Mouse (Mus musculus): ENCODE results near the gene Cenpv.

Cenpv gene

GRCm38 (mm10) chr11:62539089-62539890, at the start of gene Cenpv:
TSS of gene Cenpv (minus strand) at chr11:62539261.
- DNase-seq (ENCODE audit: low read depth, low spot score): peak; percentile 32

DNA sequence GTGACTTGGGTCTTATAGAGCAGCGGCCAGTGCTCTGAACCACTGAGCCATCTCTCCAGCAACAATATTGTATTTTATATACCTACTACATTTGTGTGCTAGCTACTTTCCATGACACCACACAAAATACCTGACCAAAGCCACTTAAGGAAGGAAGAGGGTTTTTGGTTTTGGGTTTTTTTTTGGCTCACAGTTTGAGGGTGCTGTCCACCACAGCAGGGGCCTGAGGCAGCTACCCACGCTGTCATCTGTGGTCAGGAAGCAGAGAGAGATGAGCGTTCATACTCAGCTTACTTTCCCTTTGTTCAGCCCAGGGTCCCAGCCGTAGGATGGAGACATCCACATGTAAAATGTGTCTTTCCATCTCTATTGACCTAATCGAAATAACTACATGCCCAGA, 48.0 kb upstream of the Cenpv start:
- no peak for DNase-seq (ENCODE audit: low read depth, low spot score)

DNA sequence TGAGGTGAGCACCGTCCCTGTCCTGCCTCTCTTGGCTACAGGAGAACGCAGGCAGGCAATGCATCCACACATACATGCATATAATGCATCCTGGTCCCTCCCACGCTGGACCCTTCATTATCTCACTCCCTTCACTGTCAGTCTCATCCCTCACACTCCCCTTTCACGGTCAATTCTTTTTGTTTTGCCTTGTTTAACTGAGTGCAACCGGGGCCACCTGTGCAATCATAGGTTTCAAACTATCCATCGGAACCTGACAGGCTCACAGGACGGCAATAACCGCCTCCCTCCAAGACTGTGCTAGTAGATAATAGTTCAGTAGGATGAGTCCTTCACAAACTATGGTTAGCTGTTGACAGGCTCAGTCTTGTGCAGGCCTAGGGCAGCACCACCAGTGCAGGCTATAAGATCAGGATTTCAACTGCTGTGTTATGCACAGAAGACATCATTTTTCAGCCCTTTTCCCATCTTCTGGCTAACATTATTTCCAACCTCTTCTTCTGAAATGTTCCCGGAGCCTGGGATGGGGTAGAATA, 45.7 kb upstream of the Cenpv start:
- DNase-seq (ENCODE audit: low read depth, low spot score): no peak

DNA sequence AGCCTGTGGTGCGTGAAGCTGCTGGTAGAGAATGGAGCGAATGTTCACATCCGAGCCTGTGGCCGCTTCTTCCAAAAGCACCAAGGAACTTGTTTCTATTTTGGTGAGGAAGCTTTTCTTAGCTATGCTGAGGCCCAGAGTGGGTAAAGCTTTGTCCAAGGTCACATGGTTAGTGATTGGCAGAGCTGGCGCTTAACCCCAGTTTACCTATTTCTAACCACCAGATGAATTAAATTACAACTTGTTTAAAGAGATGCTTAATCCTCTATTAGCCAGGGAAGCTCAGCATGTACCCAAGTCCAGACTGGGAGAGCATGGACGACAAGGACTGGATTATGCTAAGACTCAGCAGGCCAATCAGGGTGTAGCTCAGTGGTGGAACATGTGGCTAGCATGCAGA, 44.0 kb upstream of the Cenpv start:
- DNase-seq (ENCODE audit: low read depth, low spot score): no peak

- no peak for DNase-seq (ENCODE audit: low read depth, low spot score)
These were observed 37.6 kb upstream of the Cenpv start for GRCm38 (mm10) chr11:62576530-62577152.

GRCm38 (mm10) chr11:62575659-62576438, 36.8 kb upstream of the Cenpv start:
- no peak for DNase-seq (ENCODE audit: low read depth, low spot score)

GRCm38 (mm10) chr11:62575297-62575658, 36.2 kb upstream of the Cenpv start:
- DNase-seq (ENCODE audit: low read depth, low spot score): peak; percentile 57

DNA sequence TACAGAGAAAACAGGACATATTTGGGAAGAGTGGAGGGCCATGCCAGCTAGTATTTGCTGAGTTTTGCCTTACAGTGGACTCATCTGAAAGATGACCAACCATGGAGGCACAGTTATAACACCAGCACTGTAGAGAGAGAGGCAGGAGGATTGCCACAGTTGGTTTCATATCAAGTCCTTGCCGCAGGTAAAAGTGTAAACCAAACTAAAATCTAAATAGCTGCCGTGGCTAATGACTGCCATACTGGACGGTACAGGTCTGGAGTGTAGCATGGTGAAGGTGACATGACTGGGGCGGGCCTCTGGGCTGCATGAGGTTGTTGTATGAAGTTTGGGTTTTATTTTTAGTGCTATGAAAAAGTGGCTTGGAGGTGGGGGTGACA, 35.6 kb upstream of the Cenpv start:
- DNase-seq (ENCODE audit: low read depth, low spot score): no peak

DNA sequence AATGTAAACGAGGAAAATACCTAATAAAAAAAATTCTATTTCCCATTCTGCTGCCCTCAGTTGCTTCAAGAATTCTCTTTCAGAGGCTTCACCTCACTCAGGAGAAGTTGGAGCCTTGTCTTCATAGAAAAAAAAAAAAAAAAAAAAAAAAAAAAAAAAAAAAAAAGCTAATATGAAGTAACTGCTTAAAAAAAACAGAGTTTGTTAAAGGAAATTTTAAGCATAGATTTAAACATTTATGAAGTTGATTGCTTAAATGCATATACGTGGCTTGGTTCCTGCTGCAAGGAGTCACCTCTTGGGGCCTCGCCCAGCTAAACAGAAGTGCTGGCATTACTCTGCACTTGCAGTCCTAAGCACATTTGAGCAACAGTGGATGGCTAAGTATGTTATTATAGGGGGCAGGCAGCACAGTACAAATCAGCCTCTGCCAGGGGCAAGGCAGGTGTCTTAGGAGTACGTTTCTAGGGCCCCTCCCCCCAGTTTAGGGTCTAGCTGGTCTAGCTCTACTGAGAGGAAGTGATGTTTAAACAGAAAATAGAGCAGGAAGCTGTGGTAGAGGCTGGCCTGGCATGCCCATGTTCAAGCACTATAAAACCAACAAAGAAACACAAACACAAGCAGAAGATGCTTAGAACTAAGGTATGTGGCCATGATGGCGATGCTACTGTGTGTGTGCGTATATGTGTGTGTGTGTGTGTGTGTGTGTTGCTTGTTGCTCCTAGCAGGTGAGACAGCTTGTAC, 35.1 kb upstream of the Cenpv start, which contains the start of gene Trpv2:
Trpv2 (plus strand) TSS at position 528 of the 744 bp plus-strand sequence.
- DNase-seq (ENCODE audit: low read depth, low spot score): no peak

DNA sequence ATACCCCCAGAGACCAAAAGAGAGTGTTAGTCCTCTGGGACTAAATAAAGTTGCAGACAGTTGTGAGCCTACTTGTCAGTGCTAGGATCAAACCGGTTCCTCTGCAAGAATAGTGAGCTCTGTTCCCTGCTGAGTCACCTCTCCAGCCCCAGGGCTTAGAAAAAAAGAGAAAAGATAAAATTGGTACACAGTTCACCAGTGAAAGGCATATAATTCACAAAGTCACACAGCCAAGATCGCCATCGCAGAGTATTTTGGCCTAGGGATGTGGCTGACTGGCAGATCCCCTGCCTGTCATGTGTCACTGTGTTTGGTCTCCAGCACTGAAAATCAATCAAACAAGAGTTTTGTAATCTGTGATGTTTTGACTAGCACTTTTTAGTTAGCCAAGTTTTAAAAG, 29.2 kb upstream of the Cenpv start:
- no peak for DNase-seq (ENCODE audit: low read depth, low spot score)

DNA sequence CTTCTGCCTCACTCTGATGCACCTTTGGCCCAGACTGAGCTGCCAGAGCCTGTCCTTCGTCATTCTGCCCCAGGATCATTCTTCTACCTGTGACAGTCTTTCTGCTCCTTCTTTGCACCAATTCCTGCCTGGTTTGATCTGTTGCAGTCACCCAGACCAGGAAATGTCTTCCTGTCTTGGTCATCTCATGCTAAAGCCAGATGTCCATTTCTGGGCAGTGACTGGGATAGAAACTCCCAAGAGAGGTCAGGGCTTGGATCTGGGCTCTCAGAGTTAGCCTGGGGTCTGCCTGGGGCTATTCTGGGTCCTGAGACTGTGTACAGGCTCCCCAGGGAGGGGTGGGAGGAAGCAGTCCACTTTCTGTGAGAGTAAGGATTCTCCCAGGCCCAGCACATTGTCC, 27.1 kb upstream of the Cenpv start:
- DNase-seq (ENCODE audit: low read depth, low spot score): no peak

DNA sequence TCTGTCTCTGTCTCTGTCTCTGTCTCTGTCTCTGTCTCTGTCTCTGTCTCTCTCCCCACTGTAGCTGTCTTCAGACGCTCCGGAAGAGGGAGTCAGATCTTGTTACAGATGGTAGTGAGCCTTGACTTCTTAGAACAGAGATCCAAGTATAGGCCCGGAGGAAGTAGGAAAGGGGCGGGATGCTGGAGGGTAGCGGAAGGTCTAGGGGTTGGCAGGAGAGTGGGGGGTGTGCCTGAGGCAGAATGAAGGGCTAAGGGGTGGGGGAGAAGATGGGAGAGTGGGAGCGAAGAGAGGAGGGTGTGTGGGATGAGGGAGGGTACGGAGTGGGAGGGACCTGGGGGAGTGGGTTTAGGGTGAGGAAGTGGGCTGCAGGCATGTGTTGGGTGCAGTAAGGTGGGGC, 26.7 kb upstream of the Cenpv start:
- no peak for DNase-seq (ENCODE audit: low read depth, low spot score)

DNA sequence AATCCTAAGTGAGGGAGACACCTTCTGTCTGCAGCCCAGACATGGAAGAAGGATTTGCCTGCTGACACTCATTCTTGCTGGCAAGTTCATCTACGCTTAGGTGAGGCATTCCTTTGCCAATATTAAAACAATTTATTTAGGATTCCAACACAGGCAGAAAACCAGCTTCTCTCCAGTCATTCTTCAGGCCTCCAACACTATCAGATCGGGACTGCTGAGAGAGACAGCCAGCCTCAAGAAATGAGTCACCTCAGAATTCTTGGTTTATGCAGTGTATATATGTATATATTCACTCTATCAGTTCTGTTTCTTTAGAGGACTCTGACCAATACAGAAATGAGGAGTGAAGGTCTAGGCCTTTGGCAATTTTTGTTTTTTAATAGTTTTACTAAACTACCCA, 24.5 kb upstream of the Cenpv start:
- DNase-seq (ENCODE audit: low read depth, low spot score): no peak

- DNase-seq (ENCODE audit: low read depth, low spot score): no peak
These were observed 21.5 kb upstream of the Cenpv start for GRCm38 (mm10) chr11:62560463-62561016.

- DNase-seq (ENCODE audit: low read depth, low spot score): no peak
These were observed 20.0 kb upstream of the Cenpv start for GRCm38 (mm10) chr11:62558961-62559646.

DNA sequence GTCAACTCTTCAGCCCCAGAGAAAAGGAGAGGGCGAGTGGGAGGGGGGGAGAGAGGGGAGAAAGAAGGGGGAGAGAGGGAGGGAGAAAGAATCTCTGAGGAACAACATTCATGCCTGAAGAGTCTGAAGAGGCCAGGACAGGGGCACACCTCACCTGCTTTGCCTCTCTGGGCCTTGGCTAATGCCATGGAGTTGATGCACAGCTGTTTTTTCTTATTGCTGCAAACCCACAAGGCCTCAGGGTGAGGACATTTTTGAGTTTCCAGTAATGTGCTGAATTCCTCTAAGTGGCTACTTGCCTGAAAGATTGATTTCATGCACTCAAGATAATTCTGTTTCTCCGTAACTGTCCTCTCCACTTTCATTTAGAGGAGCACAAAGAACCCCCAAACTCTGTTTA, 19.1 kb upstream of the Cenpv start:
- no peak for DNase-seq (ENCODE audit: low read depth, low spot score)

DNA sequence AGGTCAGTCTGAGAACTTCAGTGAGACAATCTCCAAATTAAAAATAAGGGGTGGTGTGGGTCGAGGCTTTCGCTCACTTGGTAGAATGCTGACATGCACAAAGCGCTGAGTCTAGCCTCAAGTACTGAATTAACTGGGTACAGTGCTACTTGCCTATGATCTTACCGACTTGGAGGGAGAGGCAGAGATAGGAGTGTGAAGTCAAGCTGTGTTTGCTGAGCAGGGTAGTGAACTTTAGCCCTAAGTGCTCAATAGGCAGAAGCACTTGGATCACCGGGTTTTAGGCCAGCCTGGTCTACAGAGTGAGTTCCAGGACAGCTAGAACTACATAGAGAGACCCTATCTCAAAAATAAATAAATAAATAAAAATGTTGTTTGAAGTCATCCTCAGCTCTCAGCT, 18.1 kb upstream of the Cenpv start:
- no peak for DNase-seq (ENCODE audit: low read depth, low spot score)

GRCm38 (mm10) chr11:62555896-62556412, 16.9 kb upstream of the Cenpv start:
- DNase-seq (ENCODE audit: low read depth, low spot score): no peak

DNA sequence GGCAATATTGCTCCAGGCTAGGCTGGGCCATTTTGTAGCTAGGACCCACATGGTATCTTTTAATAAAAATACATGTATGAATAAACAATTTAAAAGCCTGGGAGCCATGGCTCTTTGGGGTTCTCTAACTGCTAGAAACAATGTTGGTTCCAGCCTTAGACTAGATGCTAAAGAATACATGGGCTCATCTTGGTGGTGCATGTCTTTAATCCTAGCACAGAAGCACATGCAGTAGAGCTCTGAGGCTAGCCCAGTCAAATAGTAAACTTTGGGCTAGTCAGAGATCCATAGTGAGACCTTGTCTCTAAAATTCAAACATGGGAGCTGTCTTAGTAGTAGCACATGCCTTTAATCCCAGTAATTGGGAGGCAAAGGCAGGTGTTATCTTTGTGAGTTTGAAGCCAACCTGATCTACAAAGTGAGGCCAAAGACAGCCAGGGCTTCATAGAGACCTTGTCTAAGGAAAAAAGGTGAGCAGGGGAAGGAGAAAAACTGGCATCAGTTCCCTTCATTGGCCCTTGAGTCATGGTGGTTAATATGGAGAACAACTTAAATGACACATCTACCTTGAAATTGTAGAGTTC, 16.0 kb upstream of the Cenpv start:
- no peak for DNase-seq (ENCODE audit: low read depth, low spot score)
